Mouse (Mus musculus) cerebellum, postnatal 36 days (tissue): ENCODE results near the gene Sema3b.
A peak's percentile ranks its signal among the peaks of the same experiment; 100 is the strongest.
"Not testable (repeated sequence)": the region's sequence is repeated elsewhere in the genome, so short reads cannot be mapped to it uniquely, and the experiment has no call there.

ENCODE experiments used
- DNase-seq, 2 experiments: peaks; one replicate each; pipeline ENCODE4 v3.0.0; 2021 to 2022; ENCODE audit warnings: mixed read lengths in 2 of 2

Gene Sema3b

GRCm38 (mm10) chr9:107587833-107588639 is 21.0 kb downstream of the Sema3b start:
- no peak for DNase-seq

GRCm38 (mm10) chr9:107586974-107587832 is 21.8 kb downstream of the Sema3b start, which contains the start of gene Ifrd2:
TSS of gene Ifrd2 (plus strand) at chr9:107587642.
- peak; percentile 96 for DNase-seq

- no peak for DNase-seq
Measured at GRCm38 (mm10) chr9:107586504-107586903, 22.5 kb downstream of the Sema3b start.

GRCm38 (mm10) chr9:107583174-107583573 is 25.9 kb downstream of the Sema3b start:
- no peak for DNase-seq

- no peak for DNase-seq
Measured at GRCm38 (mm10) chr9:107582509-107583062, 26.4 kb downstream of the Sema3b start.

- no peak for DNase-seq
Measured at GRCm38 (mm10) chr9:107581584-107581983, 27.4 kb downstream of the Sema3b start.

GRCm38 (mm10) chr9:107580501-107581317 is 28.3 kb downstream of the Sema3b start, which contains the start of gene Hyal3:
TSS of gene Hyal3 (plus strand) at chr9:107580818.
- peak; percentile 85 for DNase-seq

- DNase-seq = peak; percentile 46 to 52
Measured at GRCm38 (mm10) chr9:107579023-107579900, 29.8 kb downstream of the Sema3b start.

GRCm38 (mm10) chr9:107578587-107578986 is 30.4 kb downstream of the Sema3b start, which contains the start of gene Naa80:
TSS of gene Naa80 (plus strand) at chr9:107578887.
- DNase-seq = no peak

- no peak for DNase-seq
Measured at GRCm38 (mm10) chr9:107577871-107578270, 31.2 kb downstream of the Sema3b start.

GRCm38 (mm10) chr9:107576357-107577107 is 32.5 kb downstream of the Sema3b start, which contains the start of gene Hyal1:
TSS of gene Hyal1 (plus strand) at chr9:107576927.
- peak in 1 of 2 experiments; percentile 55 for DNase-seq

- DNase-seq = peak in 1 of 2 experiments; percentile 53
Measured at GRCm38 (mm10) chr9:107575579-107576356, 33.3 kb downstream of the Sema3b start.

- DNase-seq = not testable (repeated sequence)
Measured at GRCm38 (mm10) chr9:107573774-107574173, 35.3 kb downstream of the Sema3b start.

- no peak for DNase-seq
Measured at GRCm38 (mm10) chr9:107572327-107572662, 36.7 kb downstream of the Sema3b start.

GRCm38 (mm10) chr9:107571534-107572326 is 37.3 kb downstream of the Sema3b start:
- DNase-seq = no peak

GRCm38 (mm10) chr9:107570845-107571244 is 38.2 kb downstream of the Sema3b start:
- DNase-seq = no peak

- DNase-seq = no peak
Measured at GRCm38 (mm10) chr9:107570016-107570415, 39.0 kb downstream of the Sema3b start.

- no peak for DNase-seq
Measured at GRCm38 (mm10) chr9:107569270-107569669, 39.8 kb downstream of the Sema3b start.
